Mouse (Mus musculus) olfactory bulb, adult 2 months (tissue): ENCODE data around the gene Dqx1.

Experiments used
- CTCF ChIP-seq: fragments of 200-500 bp; IDR thresholded peaks from 2 replicates; pipeline ENCODE4 v1.5.1; 2012; ENCODE audit warnings: low read depth, mild to moderate bottlenecking, low read length, moderate library complexity; ENCODE audit not compliant: insufficient read depth
- POLR2A ChIP-seq: fragments of 200-500 bp; IDR thresholded peaks from 2 replicates; pipeline ENCODE4 v1.6.1; 2012; ENCODE audit warnings: mild to moderate bottlenecking, low read depth, low read length, moderate library complexity; ENCODE audit not compliant: insufficient read depth

DNA sequence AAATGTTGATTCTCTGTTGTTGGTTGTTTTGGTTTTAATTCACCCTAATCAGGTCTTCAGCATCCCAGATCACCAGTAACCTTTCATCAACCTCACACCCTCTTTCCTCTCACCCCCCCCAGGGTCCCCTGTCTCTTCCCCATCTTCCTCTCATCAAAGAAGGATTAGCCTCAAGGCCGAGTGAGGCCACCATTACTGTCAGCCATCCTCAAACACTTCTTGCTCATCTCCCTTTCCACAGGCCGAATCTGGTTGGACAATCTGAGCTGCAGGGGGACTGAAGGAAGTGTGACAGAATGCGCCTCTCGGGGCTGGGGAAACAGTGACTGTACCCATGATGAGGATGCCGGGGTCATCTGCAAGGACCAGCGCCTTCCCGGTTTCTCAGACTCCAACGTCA, 20.5 kb upstream of the Dqx1 start:
- TF ChIP-seq POLR2A (no peak), CTCF (no peak)
